Mouse (Mus musculus): ENCODE measurements around the gene Dock2. TPM values are rescaled to one million over a fixed set of nuclear protein-coding genes. Genes with fewer than 3 reads are reported as not detected.

Dock2 gene
- polyA plus RNA-seq, 1 experiment from 2014 or later, result 0.72 TPM

GRCm38 (mm10) chr11:34494682-34495081, 289.0 kb downstream of the Dock2 start:
- Histone ChIP-seq H3K27ac (ENCODE audit: low read length) (no peak overlapping the region), H3K4me1 (ENCODE audit: control insufficient read depth, insufficient read depth, low read length) (peaks cover 3% of the 10 kb centered on the region; the same call in 1 of the 2 replicates), H3K9ac (ENCODE audit: low read depth, low read length) (no peak overlapping the region), H3K4me3 (ENCODE audit: low read depth, low read length) (no peak overlapping the region), H3K27me3 (ENCODE audit: control insufficient read depth, insufficient read depth, low read depth, low read length) (no peaks in the 10 kb centered on the region), H3K4me2 (ENCODE audit: low read length) (no peak overlapping the region), H3K9me3 (replicated peaks; ENCODE audit: control insufficient read depth, low read length, poor library complexity, severe bottlenecking) (no peaks in the 10 kb centered on the region), H3K36me3 (ENCODE audit: control insufficient read depth, insufficient read depth, low read length) (no peaks in the 10 kb centered on the region)
- no peak for ATAC-seq
- WGBS, result 64% methylated on average over 4 of the region's 4 CpGs

GRCm38 (mm10) chr11:34492986-34493385, 290.7 kb downstream of the Dock2 start:
- no peak overlapping the region for H3K4me2 ChIP-seq (ENCODE audit: low read length)
- no peaks in the 10 kb centered on the region for H3K36me3 ChIP-seq (ENCODE audit: control insufficient read depth, insufficient read depth, low read length)
- WGBS, result 99% methylated on average over 3 of the region's 3 CpGs
- no peak overlapping the region for H3K27ac ChIP-seq (ENCODE audit: low read length)
- H3K4me1 ChIP-seq (ENCODE audit: control insufficient read depth, insufficient read depth, low read length), result no peaks in the 10 kb centered on the region
- H3K9me3 ChIP-seq (replicated peaks; ENCODE audit: control insufficient read depth, low read length, poor library complexity, severe bottlenecking), result no peaks in the 10 kb centered on the region
- no peak for ATAC-seq
- no peak overlapping the region for H3K9ac ChIP-seq (ENCODE audit: low read depth, low read length)
- no peaks in the 10 kb centered on the region for H3K27me3 ChIP-seq (ENCODE audit: control insufficient read depth, insufficient read depth, low read depth, low read length)
- no peak overlapping the region for H3K4me3 ChIP-seq (ENCODE audit: low read depth, low read length)

GRCm38 (mm10) chr11:34492223-34492622, 291.5 kb downstream of the Dock2 start:
- Histone ChIP-seq H3K4me2 (ENCODE audit: low read length) (no peak overlapping the region), H3K9ac (ENCODE audit: low read depth, low read length) (no peak overlapping the region), H3K27ac (ENCODE audit: low read length) (no peak overlapping the region), H3K27me3 (ENCODE audit: control insufficient read depth, insufficient read depth, low read depth, low read length) (no peaks in the 10 kb centered on the region), H3K4me3 (ENCODE audit: low read depth, low read length) (no peak overlapping the region), H3K36me3 (ENCODE audit: control insufficient read depth, insufficient read depth, low read length) (no peaks in the 10 kb centered on the region), H3K9me3 (replicated peaks; ENCODE audit: control insufficient read depth, low read length, poor library complexity, severe bottlenecking) (no peaks in the 10 kb centered on the region), H3K4me1 (ENCODE audit: control insufficient read depth, insufficient read depth, low read length) (no peaks in the 10 kb centered on the region)
- ATAC-seq, result no peak
- WGBS, result 90% methylated on average over 2 of the region's 2 CpGs

GRCm38 (mm10) chr11:34489548-34489947, 294.1 kb downstream of the Dock2 start:
- H3K36me3 ChIP-seq (ENCODE audit: control insufficient read depth, insufficient read depth, low read length), result no peaks in the 10 kb centered on the region
- no peak overlapping the region for H3K27ac ChIP-seq (ENCODE audit: low read length)
- H3K4me1 ChIP-seq (ENCODE audit: control insufficient read depth, insufficient read depth, low read length), result no peaks in the 10 kb centered on the region
- H3K4me3 ChIP-seq (ENCODE audit: low read depth, low read length), result no peak overlapping the region
- 87% methylated on average over 6 of the region's 6 CpGs for WGBS
- H3K27me3 ChIP-seq (ENCODE audit: control insufficient read depth, insufficient read depth, low read depth, low read length), result no peaks in the 10 kb centered on the region
- ATAC-seq, result no peak
- no peak overlapping the region for H3K4me2 ChIP-seq (ENCODE audit: low read length)
- no peak overlapping the region for H3K9ac ChIP-seq (ENCODE audit: low read depth, low read length)
- no peaks in the 10 kb centered on the region for H3K9me3 ChIP-seq (replicated peaks; ENCODE audit: control insufficient read depth, low read length, poor library complexity, severe bottlenecking)

- Histone ChIP-seq H3K36me3 (ENCODE audit: control insufficient read depth, insufficient read depth, low read length) (no peaks in the 10 kb centered on the region), H3K4me3 (ENCODE audit: low read depth, low read length) (no peak overlapping the region), H3K9ac (ENCODE audit: low read depth, low read length) (no peak overlapping the region), H3K27me3 (ENCODE audit: control insufficient read depth, insufficient read depth, low read depth, low read length) (no peaks in the 10 kb centered on the region), H3K4me1 (ENCODE audit: control insufficient read depth, insufficient read depth, low read length) (peaks cover 2% of the 10 kb centered on the region; the same call in 1 of the 2 replicates), H3K27ac (ENCODE audit: low read length) (no peak overlapping the region), H3K4me2 (ENCODE audit: low read length) (no peak overlapping the region), H3K9me3 (replicated peaks; ENCODE audit: control insufficient read depth, low read length, poor library complexity, severe bottlenecking) (no peaks in the 10 kb centered on the region)
- no peak for ATAC-seq
- WGBS, result 88% methylated on average over 5 of the region's 5 CpGs
Observed at GRCm38 (mm10) chr11:34479301-34479700, 304.4 kb downstream of the Dock2 start.

- Histone ChIP-seq H3K4me3 (ENCODE audit: low read depth, low read length) (no peak overlapping the region), H3K27me3 (ENCODE audit: control insufficient read depth, insufficient read depth, low read depth, low read length) (no peaks in the 10 kb centered on the region), H3K27ac (ENCODE audit: low read length) (no peak overlapping the region), H3K9me3 (replicated peaks; ENCODE audit: control insufficient read depth, low read length, poor library complexity, severe bottlenecking) (no peaks in the 10 kb centered on the region), H3K4me1 (ENCODE audit: control insufficient read depth, insufficient read depth, low read length) (0 out of 2 replicates have a peak, but pooled peaks cover 3% of the 10 kb centered on the region), H3K4me2 (ENCODE audit: low read length) (no peak overlapping the region), H3K36me3 (ENCODE audit: control insufficient read depth, insufficient read depth, low read length) (no peaks in the 10 kb centered on the region), H3K9ac (ENCODE audit: low read depth, low read length) (no peak overlapping the region)
- WGBS, result 75% methylated on average over 2 of the region's 2 CpGs
- no peak for ATAC-seq
Observed at GRCm38 (mm10) chr11:34469792-34470191, 313.9 kb downstream of the Dock2 start.

GRCm38 (mm10) chr11:34468571-34468970, 315.1 kb downstream of the Dock2 start:
- Histone ChIP-seq H3K9ac (ENCODE audit: low read depth, low read length) (no peak overlapping the region), H3K4me2 (ENCODE audit: low read length) (no peak overlapping the region), H3K36me3 (ENCODE audit: control insufficient read depth, insufficient read depth, low read length) (no peaks in the 10 kb centered on the region), H3K27ac (ENCODE audit: low read length) (0 out of 2 replicates have a peak overlapping the region, but pooled peaks have one; percentile 28), H3K4me1 (ENCODE audit: control insufficient read depth, insufficient read depth, low read length) (0 out of 2 replicates have a peak, but pooled peaks cover 3% of the 10 kb centered on the region), H3K4me3 (ENCODE audit: low read depth, low read length) (no peak overlapping the region), H3K9me3 (replicated peaks; ENCODE audit: control insufficient read depth, low read length, poor library complexity, severe bottlenecking) (no peaks in the 10 kb centered on the region), H3K27me3 (ENCODE audit: control insufficient read depth, insufficient read depth, low read depth, low read length) (no peaks in the 10 kb centered on the region)
- 30% methylated on average over 3 of the region's 3 CpGs for WGBS
- ATAC-seq, result no peak

- no peak for ATAC-seq
- WGBS, result 57% methylated on average over 1 of the region's 1 CpGs
Observed at GRCm38 (mm10) chr11:34467056-34467455, 316.6 kb downstream of the Dock2 start.

GRCm38 (mm10) chr11:34449944-34450343, 333.7 kb downstream of the Dock2 start:
- Histone ChIP-seq H3K36me3 (ENCODE audit: control insufficient read depth, insufficient read depth, low read length) (no peaks in the 10 kb centered on the region), H3K9me3 (replicated peaks; ENCODE audit: control insufficient read depth, low read length, poor library complexity, severe bottlenecking) (no peaks in the 10 kb centered on the region), H3K9ac (ENCODE audit: low read depth, low read length) (no peak overlapping the region), H3K27me3 (ENCODE audit: control insufficient read depth, insufficient read depth, low read depth, low read length) (no peaks in the 10 kb centered on the region), H3K4me2 (ENCODE audit: low read length) (no peak overlapping the region), H3K4me1 (ENCODE audit: control insufficient read depth, insufficient read depth, low read length) (0 out of 2 replicates have a peak, but pooled peaks cover 2% of the 10 kb centered on the region), H3K4me3 (ENCODE audit: low read depth, low read length) (no peak overlapping the region), H3K27ac (ENCODE audit: low read length) (no peak overlapping the region)
- peak; percentile 58; the same call in 1 of the 2 replicates for ATAC-seq
- WGBS, result 64% methylated on average over 4 of the region's 4 CpGs

More at GRCm38 (mm10) chr11:34467056-34467455, 316.6 kb downstream of the Dock2 start:
- no peaks in the 10 kb centered on the region for H3K27me3 ChIP-seq (ENCODE audit: control insufficient read depth, insufficient read depth, low read depth, low read length)
- no peak overlapping the region for H3K4me2 ChIP-seq (ENCODE audit: low read length)
- no peaks in the 10 kb centered on the region for H3K9me3 ChIP-seq (replicated peaks; ENCODE audit: control insufficient read depth, low read length, poor library complexity, severe bottlenecking)
- no peak overlapping the region for H3K27ac ChIP-seq (ENCODE audit: low read length)
- H3K4me1 ChIP-seq (ENCODE audit: control insufficient read depth, insufficient read depth, low read length), result 0 out of 2 replicates have a peak, but pooled peaks cover 3% of the 10 kb centered on the region
- H3K36me3 ChIP-seq (ENCODE audit: control insufficient read depth, insufficient read depth, low read length), result no peaks in the 10 kb centered on the region
- no peak overlapping the region for H3K9ac ChIP-seq (ENCODE audit: low read depth, low read length)
- H3K4me3 ChIP-seq (ENCODE audit: low read depth, low read length), result no peak overlapping the region

Measured in midbrain, embryonic 16.5 days (tissue).